Mouse (Mus musculus): ENCODE results near the gene Tma7.

DNA sequence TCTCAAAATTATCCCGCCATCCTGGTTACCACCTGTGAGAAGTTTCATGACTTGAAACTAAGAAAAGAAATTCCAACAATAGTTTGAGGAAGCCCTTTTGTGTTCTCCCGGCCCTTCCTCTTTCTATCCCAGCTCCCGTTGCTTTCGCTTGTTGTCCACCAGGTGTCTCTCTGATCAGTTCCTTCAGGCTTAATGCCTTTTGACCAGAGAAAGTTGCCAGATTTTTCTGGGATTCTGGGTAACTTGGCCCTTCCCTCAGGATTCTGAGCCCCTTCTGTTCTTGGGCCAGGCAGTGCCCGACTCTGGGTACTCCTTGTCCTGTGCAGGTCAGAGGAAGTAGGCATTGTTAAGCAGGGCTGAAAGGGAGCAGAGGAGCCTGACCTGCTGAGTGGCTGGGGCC, 5.6 kb upstream of the Tma7 start:
- TF ChIP-seq CTCF (IDR thresholded peaks at IDR 0.05; ENCODE audit: low read depth) = peak; percentile 44
- no peak for TF ChIP-seq EP300 (IDR thresholded peaks at IDR 0.05; ENCODE audit: low read depth)

Measured in liver, embryonic 14.5 days (tissue).